ENCODE assay signal across 9 mouse cellular contexts in genomic region chr2:94404512-94405240, GRCm38 (mm10). TPM values are rescaled to one million over a fixed set of nuclear protein-coding genes. Genes with fewer than 3 reads are reported as not detected.
DNase-seq lines count a peak whose midpoint lies in the region; ATAC-seq and TF ChIP-seq lines count a peak whose summit lies in the region.
"Had no signal": no experiment of that assay in that cellular context is flagged by ENCODE, and none has a peak within 500 bp of the region (broad histone marks: within the 10 kb centered on the region; RNA-seq: fewer than 3 reads in every experiment).

No protein-coding gene starts in this region.

- no peak for ATAC-seq in midbrain, embryonic 11.5 days (ENCODE audit: low FRiP score)
- no peak for ATAC-seq in liver, postnatal 0 days
- no peak for ATAC-seq in activated CD4-positive, CD25-positive, alpha-beta regulatory T cell, adult 4 months

- no peak overlapping the region for H3K4me2 ChIP-seq in midbrain, embryonic 11.5 days
- H3K4me2 ChIP-seq in liver, postnatal 0 days (ENCODE audit: low read depth, low read length) = peak overlapping the region; percentile 85

- H3K4me3 ChIP-seq in cerebellum, adult 2 months (replicated peaks; ENCODE audit: insufficient read depth, low read depth, low read length) = peak overlapping the region; percentile 100
- peak overlapping the region; percentile 98 for H3K4me3 ChIP-seq in midbrain, embryonic 10.5 days
- H3K4me3 ChIP-seq in midbrain, embryonic 11.5 days (ENCODE audit: low read depth, low read length) = no peak overlapping the region
- peak overlapping the region; percentile 92; the same call in 1 of the 2 replicates for H3K4me3 ChIP-seq in liver, postnatal 0 days (ENCODE audit: low read depth, low read length)

- no peaks in the 10 kb centered on the region for H3K27me3 ChIP-seq in cerebellum, adult 2 months (ENCODE audit: control insufficient read depth, insufficient read depth, low read length)
- no peaks in the 10 kb centered on the region for H3K27me3 ChIP-seq in midbrain, embryonic 10.5 days (ENCODE audit: low read depth, poor library complexity, severe bottlenecking)
- H3K27me3 ChIP-seq in midbrain, embryonic 11.5 days (ENCODE audit: control insufficient read depth, insufficient read depth, low read length) = no peaks in the 10 kb centered on the region
- no peaks in the 10 kb centered on the region for H3K27me3 ChIP-seq in liver, postnatal 0 days (ENCODE audit: insufficient read depth, low read length)

- WGBS in cerebellum, adult 2 months = 36% methylated on average over 10 of the region's 10 CpGs
- 85% methylated on average over 10 of the region's 10 CpGs for WGBS in midbrain, embryonic 10.5 days
- WGBS in midbrain, embryonic 11.5 days = 82% methylated on average over 10 of the region's 10 CpGs
- 53% methylated on average over 10 of the region's 10 CpGs for WGBS in liver, postnatal 0 days (ENCODE audit: insufficient replicate concordance)

- 0 out of 2 replicates have a peak, but pooled peaks cover 5% of the 10 kb centered on the region for H3K36me3 ChIP-seq in midbrain, embryonic 10.5 days
- no peaks in the 10 kb centered on the region for H3K36me3 ChIP-seq in midbrain, embryonic 11.5 days (ENCODE audit: control insufficient read depth, insufficient read depth, low read length)
- no peaks in the 10 kb centered on the region for H3K36me3 ChIP-seq in liver, postnatal 0 days (replicated peaks; ENCODE audit: insufficient read depth, low read length)

- no peak for TF ChIP-seq EP300 in liver, postnatal 0 days (IDR thresholded peaks at IDR 0.05; ENCODE audit: low read depth)

- no peak overlapping the region for H3K27ac ChIP-seq in cerebellum, adult 2 months (ENCODE audit: insufficient read depth, low read length)
- H3K27ac ChIP-seq in midbrain, embryonic 10.5 days (replicated peaks) = no peak overlapping the region
- H3K27ac ChIP-seq in midbrain, embryonic 11.5 days (ENCODE audit: low read depth, low read length) = no peak overlapping the region
- no peak overlapping the region for H3K27ac ChIP-seq in liver, postnatal 0 days (ENCODE audit: low read depth)

- peak in 1 of 2 experiments; percentile 34 for DNase-seq in cerebellum, adult 2 months
- DNase-seq in cerebellum, adult 8-10 months = no peak
- no peak for DNase-seq in midbrain, embryonic 10.5 days (ENCODE audit: low spot score)
- no peak for DNase-seq in midbrain, embryonic 11.5 days (ENCODE audit: low spot score, missing footprints)
- DNase-seq in liver, postnatal 0 days = no peak
- DNase-seq in MN1 (ENCODE audit: low spot score) = no peak
- no peak for DNase-seq in cerebellum, postnatal 4 days (ENCODE audit: low spot score in 2 of 2)
- DNase-seq: adrenal gland, adult 2 months had no signal

- H3K9ac ChIP-seq in midbrain, embryonic 11.5 days (ENCODE audit: low read length) = no peak overlapping the region
- H3K9ac ChIP-seq in liver, postnatal 0 days (replicated peaks) = no peak overlapping the region

- H3K9me3 ChIP-seq in midbrain, embryonic 10.5 days (replicated peaks) = no peaks in the 10 kb centered on the region
- H3K9me3 ChIP-seq in midbrain, embryonic 11.5 days (ENCODE audit: control insufficient read depth, low read length) = no peaks in the 10 kb centered on the region
- H3K9me3 ChIP-seq in liver, postnatal 0 days (ENCODE audit: low read length) = no peaks in the 10 kb centered on the region

- no peak for TF ChIP-seq POLR2A in cerebellum, adult 2 months (IDR thresholded peaks at IDR 0.05; ENCODE audit: borderline replicate concordance, insufficient read depth, low read length)

- peaks cover 3% of the 10 kb centered on the region for H3K4me1 ChIP-seq in cerebellum, adult 2 months (ENCODE audit: control insufficient read depth, insufficient read depth, low read length)
- H3K4me1 ChIP-seq in midbrain, embryonic 10.5 days = peaks cover 30% of the 10 kb centered on the region
- peaks cover 16% of the 10 kb centered on the region for H3K4me1 ChIP-seq in midbrain, embryonic 11.5 days (ENCODE audit: control insufficient read depth, insufficient read depth, low read length)
- H3K4me1 ChIP-seq in liver, postnatal 0 days (ENCODE audit: insufficient read depth) = peaks cover 33% of the 10 kb centered on the region

- no peak for TF ChIP-seq CTCF in cerebellum, adult 2 months (IDR thresholded peaks at IDR 0.05; ENCODE audit: borderline replicate concordance, insufficient read depth, low read depth, low read length)
- no peak for TF ChIP-seq CTCF in liver, postnatal 0 days (IDR thresholded peaks at IDR 0.05; ENCODE audit: low read depth)

RNA-seq across cellular contexts. Expression of gene Ttc17, which starts 1.8 kb away (rescaled TPM):
- polyA plus RNA-seq in cerebellum, adult 2 months (2012; rRNA removed) = 44.6 and 46.1 TPM in 2 replicates
- 12.1 and 15.5 TPM in 2 replicates for polyA plus RNA-seq in midbrain, embryonic 10.5 days (2016; fragmentation: Nextera tagmentation; extraction: Ambion mirVana)
- 12.5 and 15.3 TPM in 2 replicates for polyA plus RNA-seq in midbrain, embryonic 11.5 days (2014; fragmentation: Nextera tagmentation; extraction: Ambion mirVana)
- polyA plus RNA-seq in liver, postnatal 0 days (2015; fragmentation: Nextera tagmentation; extraction: Ambion mirVana) = 15.2 and 19.6 TPM in 2 replicates
- polyA plus RNA-seq in activated CD4-positive, CD25-positive, alpha-beta regulatory T cell, adult 4 months (2017; shearing (Covaris generic)) = 10 to 100 TPM; 34.9 to 36.7 TPM

RNA-seq across cellular contexts. Expression of gene Api5, which starts 33.3 kb away (rescaled TPM):
- 58.3 and 63.6 TPM in 2 replicates for polyA plus RNA-seq in cerebellum, adult 2 months (2012; rRNA removed)
- 222 and 230 TPM in 2 replicates for polyA plus RNA-seq in midbrain, embryonic 10.5 days (2016; fragmentation: Nextera tagmentation; extraction: Ambion mirVana)
- 252 and 261 TPM in 2 replicates for polyA plus RNA-seq in midbrain, embryonic 11.5 days (2014; fragmentation: Nextera tagmentation; extraction: Ambion mirVana)
- polyA plus RNA-seq in liver, postnatal 0 days (2015; fragmentation: Nextera tagmentation; extraction: Ambion mirVana) = 36.1 and 42.3 TPM in 2 replicates
- 100 to 1,000 TPM; 104 to 109 TPM for polyA plus RNA-seq in activated CD4-positive, CD25-positive, alpha-beta regulatory T cell, adult 4 months (2017; shearing (Covaris generic))
